Mouse (Mus musculus): ENCODE results near the gene Dnali1. TPM values are rescaled to one million over a fixed set of nuclear protein-coding genes. Genes with fewer than 3 reads are reported as not detected.
A peak's percentile ranks its signal among the peaks of the same experiment; 100 is the strongest.

Gene Dnali1
- polyA plus RNA-seq, 1 experiment from 2014 or later: 0.10 TPM

DNA sequence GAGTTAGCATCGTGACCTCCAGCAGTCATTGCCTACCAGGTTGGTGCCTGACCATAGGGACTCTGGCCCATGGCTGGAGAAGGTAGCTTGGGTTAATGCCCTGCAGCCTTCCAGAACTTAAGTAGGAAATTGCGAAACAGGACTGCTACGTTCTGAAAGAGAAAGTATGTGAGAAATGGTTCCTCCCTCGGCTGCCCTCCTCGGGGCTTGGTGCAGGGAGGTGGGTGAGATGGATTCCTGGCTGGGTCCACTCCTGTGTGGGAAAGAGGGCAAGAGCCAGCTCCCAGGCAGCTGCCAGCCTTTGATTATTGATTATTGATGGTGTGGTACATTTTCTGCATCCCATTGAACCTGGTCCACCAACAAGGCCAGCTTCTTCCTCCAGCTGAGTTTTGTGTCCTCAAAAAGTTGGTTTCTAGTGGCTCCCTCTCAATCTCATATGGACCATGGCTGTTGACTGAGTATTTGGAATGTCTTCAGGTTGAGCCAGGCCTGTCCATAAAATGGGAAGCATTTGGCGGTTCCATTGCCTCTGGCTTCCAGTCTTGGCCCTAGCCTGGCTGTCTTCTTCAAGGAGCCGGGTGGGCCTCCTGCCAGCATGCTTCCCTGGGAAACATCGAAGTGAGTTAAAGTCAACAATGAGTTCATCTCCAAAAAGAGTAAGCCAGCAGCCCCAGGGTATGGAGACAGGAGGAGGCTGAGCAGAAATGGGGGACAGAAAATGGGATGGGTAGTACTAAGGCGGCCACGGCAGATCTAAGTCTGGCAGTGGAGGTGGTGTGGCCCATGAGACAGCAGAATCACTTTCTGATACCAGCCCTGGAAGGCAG, 49.5 kb downstream of the Dnali1 start, which contains the start of gene Gnl2:
TSS of gene Gnl2 (plus strand) at position 780 of the 830 bp plus-strand sequence.
- H3K4me3 ChIP-seq (replicated peaks; ENCODE audit: low read length): no peak within 1 kb of the TSS
- peaks cover 4% of the 10 kb centered on the region; the same call in 1 of the 2 replicates for H3K27me3 ChIP-seq (ENCODE audit: control insufficient read depth, insufficient read depth, low read length)
- no peaks in the 10 kb centered on the region for H3K36me3 ChIP-seq (ENCODE audit: control insufficient read depth, insufficient read depth, low read length)
- no peak within 1 kb of the TSS for H3K9ac ChIP-seq (ENCODE audit: low read length)
- no peak within 1 kb of the TSS for H3K27ac ChIP-seq (ENCODE audit: low read length)
- 66% methylated on average over 10 of the region's 10 CpGs for WGBS
- peak; percentile 44; the same call in 1 of the 2 replicates for ATAC-seq (ENCODE audit: insufficient read depth, low FRiP score)
- no peaks in the 10 kb centered on the region for H3K9me3 ChIP-seq (replicated peaks; ENCODE audit: control insufficient read depth, low read length)
- H3K4me2 ChIP-seq (ENCODE audit: low read depth, low read length): no peak within 1 kb of the TSS
- no peaks in the 10 kb centered on the region for H3K4me1 ChIP-seq (ENCODE audit: control insufficient read depth, insufficient read depth, low read length)

DNA sequence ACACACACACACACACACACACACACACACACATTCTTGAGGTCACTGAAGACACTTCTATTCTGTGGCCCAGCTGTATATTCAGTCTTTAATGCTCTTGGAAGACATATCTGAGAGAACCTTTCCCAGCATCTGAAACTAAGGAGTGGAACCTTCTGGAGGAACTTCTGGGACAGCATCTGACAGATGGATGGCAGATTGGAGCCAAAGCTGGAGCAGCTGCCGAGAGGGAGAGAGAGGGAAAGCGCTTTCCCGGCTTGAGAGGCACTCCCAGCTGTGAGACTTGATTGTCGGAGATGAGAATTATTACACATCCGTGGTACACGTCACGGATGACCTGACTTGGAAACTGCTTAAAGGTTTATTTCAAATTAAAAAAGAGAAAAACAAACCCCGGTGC, 56.8 kb downstream of the Dnali1 start:
- Histone ChIP-seq H3K4me2 (ENCODE audit: low read depth, low read length) (no peak overlapping the region), H3K4me1 (ENCODE audit: control insufficient read depth, insufficient read depth, low read length) (no peaks in the 10 kb centered on the region), H3K36me3 (ENCODE audit: control insufficient read depth, insufficient read depth, low read length) (no peaks in the 10 kb centered on the region), H3K4me3 (replicated peaks; ENCODE audit: low read length) (no peak overlapping the region), H3K27me3 (ENCODE audit: control insufficient read depth, insufficient read depth, low read length) (peaks cover 11% of the 10 kb centered on the region), H3K9ac (ENCODE audit: low read length) (no peak overlapping the region), H3K27ac (ENCODE audit: low read length) (no peak overlapping the region), H3K9me3 (replicated peaks; ENCODE audit: control insufficient read depth, low read length) (no peaks in the 10 kb centered on the region)
- ATAC-seq (ENCODE audit: insufficient read depth, low FRiP score): no peak
- WGBS: 57% methylated on average over 8 of the region's 8 CpGs

DNA sequence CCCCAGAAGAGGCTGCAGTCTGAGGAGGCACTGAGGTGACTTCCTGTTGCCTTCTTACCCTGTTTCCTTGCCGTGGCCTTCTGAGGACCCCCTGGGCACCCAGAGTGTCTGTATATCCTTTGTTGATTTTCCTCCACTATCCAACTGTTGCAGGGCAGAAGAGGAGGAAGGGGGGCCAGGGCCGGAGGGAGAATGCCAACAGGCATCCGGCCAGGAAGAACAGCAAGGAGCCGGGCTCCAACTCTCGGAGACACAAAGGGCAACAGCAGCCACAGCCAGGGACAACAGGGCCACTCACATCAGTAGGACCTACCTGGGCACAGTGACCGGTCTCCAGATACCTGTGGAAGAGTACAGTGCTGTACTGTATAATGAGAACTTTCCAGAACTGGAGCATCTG, 57.3 kb downstream of the Dnali1 start:
- H3K27ac ChIP-seq (ENCODE audit: low read length): no peak overlapping the region
- H3K4me3 ChIP-seq (replicated peaks; ENCODE audit: low read length): no peak overlapping the region
- H3K4me1 ChIP-seq (ENCODE audit: control insufficient read depth, insufficient read depth, low read length): no peaks in the 10 kb centered on the region
- no peak overlapping the region for H3K9ac ChIP-seq (ENCODE audit: low read length)
- no peak for ATAC-seq (ENCODE audit: insufficient read depth, low FRiP score)
- H3K27me3 ChIP-seq (ENCODE audit: control insufficient read depth, insufficient read depth, low read length): peaks cover 11% of the 10 kb centered on the region
- 56% methylated on average over 6 of the region's 6 CpGs for WGBS
- no peaks in the 10 kb centered on the region for H3K36me3 ChIP-seq (ENCODE audit: control insufficient read depth, insufficient read depth, low read length)
- H3K9me3 ChIP-seq (replicated peaks; ENCODE audit: control insufficient read depth, low read length): no peaks in the 10 kb centered on the region
- H3K4me2 ChIP-seq (ENCODE audit: low read depth, low read length): no peak overlapping the region

DNA sequence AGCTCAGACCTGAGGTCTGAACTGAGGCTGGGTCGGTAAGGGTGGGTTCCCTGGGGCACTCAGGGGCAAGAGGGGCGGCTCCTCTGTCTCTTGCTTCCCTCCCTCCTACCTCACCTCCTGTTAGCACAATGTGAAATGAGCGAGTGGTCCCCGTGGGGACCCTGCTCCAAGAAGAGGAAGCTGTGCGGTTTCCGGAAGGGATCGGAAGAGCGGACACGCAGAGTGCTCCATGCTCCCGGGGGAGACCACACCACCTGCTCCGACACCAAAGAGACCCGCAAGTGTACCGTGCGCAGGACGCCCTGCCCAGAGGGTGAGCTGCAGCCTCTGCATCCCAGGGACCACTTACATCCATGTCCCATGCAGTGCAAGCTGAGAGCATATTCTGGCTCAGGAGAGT, 58.0 kb downstream of the Dnali1 start:
- Histone ChIP-seq H3K4me1 (ENCODE audit: control insufficient read depth, insufficient read depth, low read length) (no peaks in the 10 kb centered on the region), H3K9ac (ENCODE audit: low read length) (no peak overlapping the region), H3K4me2 (ENCODE audit: low read depth, low read length) (no peak overlapping the region), H3K27me3 (ENCODE audit: control insufficient read depth, insufficient read depth, low read length) (peaks cover 7% of the 10 kb centered on the region; the same call in 1 of the 2 replicates), H3K27ac (ENCODE audit: low read length) (no peak overlapping the region), H3K4me3 (replicated peaks; ENCODE audit: low read length) (no peak overlapping the region), H3K9me3 (replicated peaks; ENCODE audit: control insufficient read depth, low read length) (no peaks in the 10 kb centered on the region), H3K36me3 (ENCODE audit: control insufficient read depth, insufficient read depth, low read length) (no peaks in the 10 kb centered on the region)
- no peak for ATAC-seq (ENCODE audit: insufficient read depth, low FRiP score)
- 52% methylated on average over 15 of the region's 15 CpGs for WGBS

Other genes with a start within 250 kb of the Dnali1 start
- gene Yrdc, start 215.0 kb downstream of the Dnali1 start, polyA plus RNA-seq (2015; fragmentation: Nextera tagmentation; extraction: Ambion mirVana): 20.0 and 22.3 TPM in 2 replicates
- gene 1110065P20Rik, start 214.5 kb downstream of the Dnali1 start, polyA plus RNA-seq (2015; fragmentation: Nextera tagmentation; extraction: Ambion mirVana): 40.9 and 47.4 TPM in 2 replicates
- gene Maneal, start 203.5 kb downstream of the Dnali1 start, polyA plus RNA-seq (2015; fragmentation: Nextera tagmentation; extraction: Ambion mirVana): 0.41 and 0.59 TPM in 2 replicates
- gene Epha10, start 184.8 kb downstream of the Dnali1 start, polyA plus RNA-seq (2015; fragmentation: Nextera tagmentation; extraction: Ambion mirVana): 0.09 and 0.14 TPM in 2 replicates
- gene 9930104L06Rik, start 128.7 kb downstream of the Dnali1 start, polyA plus RNA-seq (2015; fragmentation: Nextera tagmentation; extraction: Ambion mirVana): 10.9 and 11.8 TPM in 2 replicates
- 111 and 114 TPM in 2 replicates for gene Cdca8, start 126.4 kb downstream of the Dnali1 start, polyA plus RNA-seq (2015; fragmentation: Nextera tagmentation; extraction: Ambion mirVana)
- 7.5 and 10.3 TPM in 2 replicates for gene Rspo1, start 79.3 kb downstream of the Dnali1 start, polyA plus RNA-seq (2015; fragmentation: Nextera tagmentation; extraction: Ambion mirVana)
- 76.7 and 80.0 TPM in 2 replicates for gene Gnl2, start 49.1 kb downstream of the Dnali1 start, polyA plus RNA-seq (2015; fragmentation: Nextera tagmentation; extraction: Ambion mirVana)
- gene Snip1, start 969 bp upstream of the Dnali1 start, polyA plus RNA-seq (2015; fragmentation: Nextera tagmentation; extraction: Ambion mirVana): 17.2 and 20.5 TPM in 2 replicates
- 41.5 and 45.0 TPM in 2 replicates for gene Meaf6, start 19.4 kb upstream of the Dnali1 start, polyA plus RNA-seq (2015; fragmentation: Nextera tagmentation; extraction: Ambion mirVana)
- 1.6 and 2.1 TPM in 2 replicates for gene Zc3h12a, start 62.1 kb upstream of the Dnali1 start, polyA plus RNA-seq (2015; fragmentation: Nextera tagmentation; extraction: Ambion mirVana)

All from stomach, embryonic 16.5 days (tissue).